Mouse (Mus musculus): ENCODE data around the gene Defb29.

Defb29 gene

DNA sequence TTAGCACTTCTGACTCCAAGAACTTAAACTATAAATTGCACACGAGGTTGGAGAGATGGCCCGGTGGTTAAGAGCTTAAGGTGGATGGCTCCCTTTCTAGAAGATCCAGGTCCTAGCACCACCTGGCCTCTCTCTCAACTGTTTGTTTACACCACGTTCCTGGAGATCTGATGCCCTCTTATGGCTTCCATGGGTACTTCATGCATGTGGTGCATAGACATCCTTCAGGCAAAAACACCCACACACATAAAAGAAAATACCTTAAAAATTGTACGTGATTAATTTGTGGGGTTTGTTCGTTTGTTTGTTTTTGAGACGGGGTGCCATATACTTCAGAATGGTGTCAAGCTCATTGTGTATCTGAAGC, 39.1 kb downstream of the Defb29 start:
- no peak for DNase-seq (ENCODE audit: low spot score in 2 of 2)

DNA sequence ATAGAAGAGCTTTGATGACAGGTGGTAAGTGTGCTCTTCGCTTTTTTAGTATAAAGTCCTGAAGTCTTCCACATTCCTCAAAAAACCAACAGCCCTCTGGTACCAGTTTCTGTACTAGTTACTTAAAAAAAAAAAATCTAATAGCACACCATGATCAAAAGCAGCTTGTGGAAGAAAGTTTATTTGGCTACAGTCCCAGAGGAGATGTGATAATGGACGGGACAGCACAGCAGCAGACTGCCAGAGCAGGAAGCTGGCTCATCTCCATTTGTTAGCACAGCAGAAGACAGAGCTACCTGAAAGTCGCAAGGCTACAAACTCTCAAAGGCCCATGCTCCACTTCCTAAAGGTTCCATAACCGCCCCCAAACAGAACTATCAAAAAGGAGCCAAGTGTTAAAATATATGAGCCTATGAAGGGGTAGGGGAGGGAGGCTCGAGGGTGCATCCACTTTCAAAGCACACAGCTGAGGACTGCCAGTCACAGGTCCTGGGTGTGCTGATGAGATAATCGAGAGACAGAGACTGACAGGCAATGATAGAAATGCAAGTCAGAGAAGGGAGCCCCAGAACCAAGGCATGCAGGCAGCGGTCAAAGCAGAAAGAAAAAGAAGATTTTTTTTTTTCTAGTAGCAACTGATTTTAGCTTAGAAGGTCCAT, 39.6 kb downstream of the Defb29 start:
- no peak for DNase-seq (ENCODE audit: low spot score in 2 of 2)

DNA sequence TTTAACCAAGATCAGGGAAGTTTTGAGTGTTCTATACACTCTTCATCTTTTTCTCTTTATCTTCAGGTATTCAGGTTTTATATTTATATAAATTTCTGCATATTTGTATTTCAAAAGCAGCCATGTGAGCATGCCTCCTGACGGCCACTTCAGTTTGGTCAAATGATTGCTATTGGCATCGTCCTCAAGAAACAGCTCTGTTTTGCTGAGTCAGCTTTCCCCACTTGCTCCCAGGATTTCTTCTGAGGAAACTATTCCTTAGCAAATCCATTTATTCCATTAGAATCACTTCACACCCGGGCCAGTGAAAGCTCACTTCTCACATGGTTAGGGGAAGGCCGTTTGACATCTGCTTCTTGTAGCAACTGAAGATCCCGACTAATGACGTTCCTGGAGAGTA, 41.9 kb downstream of the Defb29 start:
- DNase-seq (ENCODE audit: low spot score in 2 of 2): no peak

DNA sequence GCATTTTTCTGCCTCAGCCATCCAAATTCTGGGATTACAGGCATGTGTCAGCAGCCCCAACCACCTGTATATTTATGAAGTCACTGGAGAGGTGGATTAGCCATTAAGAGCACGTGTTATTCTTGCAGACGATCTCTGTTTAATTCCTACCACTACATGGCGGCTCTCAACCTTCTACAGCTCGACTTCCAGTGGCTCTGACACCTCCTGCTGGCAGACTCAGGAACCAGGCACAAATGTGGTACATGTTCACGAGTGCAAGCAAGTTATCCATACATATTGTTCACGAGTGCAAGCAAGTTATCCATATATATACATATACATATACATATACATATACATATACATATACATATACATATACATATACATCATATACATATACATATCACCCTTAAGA, 46.7 kb downstream of the Defb29 start:
- no peak for DNase-seq (ENCODE audit: low spot score in 2 of 2)

DNA sequence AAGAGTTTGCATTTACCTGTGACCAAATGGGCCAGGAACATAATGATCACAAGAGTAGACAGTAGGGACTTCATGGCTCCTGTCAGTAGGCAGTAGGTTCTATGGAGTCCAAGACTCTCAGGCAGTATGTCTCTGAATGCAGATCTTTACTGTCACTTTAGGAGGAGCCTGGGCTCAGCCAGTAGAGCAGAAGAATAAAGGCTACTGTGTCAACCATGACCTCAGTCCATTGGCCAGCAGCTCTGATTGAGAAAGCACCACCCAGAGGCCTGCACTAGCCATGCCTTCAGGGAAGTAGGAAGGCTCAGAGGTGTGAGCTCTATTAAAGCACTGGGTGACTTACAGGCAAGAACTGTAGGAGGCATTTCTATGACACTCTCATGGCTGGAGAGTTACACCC, 49.9 kb downstream of the Defb29 start, which contains the start of gene Defb22:
TSS of gene Defb22 (minus strand) at position 101 of the 400 bp plus-strand sequence.
- DNase-seq (ENCODE audit: low spot score in 2 of 2): no peak

Measured in frontal cortex, postnatal 25 days (tissue).